Mouse (Mus musculus): ENCODE measurements around the gene 4930432M17Rik.

DNA sequence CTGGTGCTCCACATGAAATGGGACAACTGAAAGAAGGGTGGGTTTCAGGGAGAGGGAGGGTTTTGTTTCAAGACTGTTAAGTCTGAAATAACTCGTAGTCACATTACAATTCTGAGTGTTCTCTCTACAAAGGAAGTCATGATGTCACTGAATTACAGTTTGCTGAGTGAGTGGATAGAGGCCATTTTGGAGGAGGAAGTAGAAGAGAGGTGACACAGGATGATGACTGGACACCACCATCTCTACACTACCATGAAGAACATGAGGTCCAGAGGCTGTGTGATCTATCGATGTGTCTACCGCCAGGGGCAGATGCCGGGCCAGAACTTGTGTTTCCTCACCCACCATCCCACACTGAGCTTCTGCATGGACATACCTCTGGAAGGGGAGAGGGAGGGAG, 13.6 kb upstream of the 4930432M17Rik start:
- TF ChIP-seq GATA1 (IDR thresholded peaks at IDR 0.05; ENCODE audit: borderline replicate concordance, low read length): no peak
- no peak for TF ChIP-seq CTCF (IDR thresholded peaks at IDR 0.05; ENCODE audit: low read depth, low read length)

All from G1E (cell line).